Mouse (Mus musculus) midbrain, postnatal 0 days (tissue): ENCODE results near the gene Slc27a3. TPM values are rescaled to one million over a fixed set of nuclear protein-coding genes. Genes with fewer than 3 reads are reported as not detected.
A peak's percentile ranks its signal among the peaks of the same experiment; 100 is the strongest.

Experiments used
- ATAC-seq: fragments of 200-750 bp; cut with Nextera tagmentation; 2 replicates; pipeline ENCODE4 v1.8.0; 2017; ENCODE audit warnings: moderate number of reproducible peaks, mild to moderate bottlenecking, moderate TSS enrichment, moderate library complexity; ENCODE audit not compliant: low FRiP score
- DNase-seq: peaks from one replicate; pipeline ENCODE4 v3.0.0-alpha.2; 2015; ENCODE audit warnings: low spot score
- H3K27ac ChIP-seq: fragments of 300-500 bp; sonication (generic); 2 replicates; pipeline ENCODE4 v1.5.1; 2014; ENCODE audit warnings: low read depth, mild to moderate bottlenecking, low read length, mixed read lengths
- H3K27me3 ChIP-seq: fragments of 300-500 bp; sonication (generic); 2 replicates; pipeline ENCODE4 v1.6.1; 2014; ENCODE audit warnings: low read length, control low read depth, mixed read lengths; ENCODE audit not compliant: insufficient read depth
- H3K36me3 ChIP-seq: fragments of 300-500 bp; sonication (generic); 2 replicates; pipeline ENCODE4 v1.6.1; 2014; ENCODE audit warnings: low read length, control low read depth, mixed read lengths; ENCODE audit not compliant: insufficient read depth
- H3K4me1 ChIP-seq: fragments of 300-500 bp; sonication (generic); 2 replicates; pipeline ENCODE4 v1.6.1; 2014; ENCODE audit warnings: mild to moderate bottlenecking, control low read depth, antibody characterized with exemption, low read length, mixed read lengths; ENCODE audit not compliant: insufficient read depth
- H3K4me2 ChIP-seq: fragments of 300-500 bp; sonication (generic); 2 replicates; pipeline ENCODE4 v1.6.1; 2014; ENCODE audit warnings: low read depth, mild to moderate bottlenecking, low read length, mixed read lengths; ENCODE audit not compliant: poor library complexity, severe bottlenecking
- H3K4me3 ChIP-seq: fragments of 300-500 bp; sonication (generic); 2 replicates; pipeline ENCODE4 v1.5.1; 2014; ENCODE audit warnings: low read depth, mild to moderate bottlenecking, low read length, moderate library complexity
- H3K9ac ChIP-seq: fragments of 300-500 bp; sonication (generic); replicated peaks from 2 replicates; pipeline ENCODE4 v1.6.1; 2014; ENCODE audit warnings: mild to moderate bottlenecking, low read length, moderate library complexity, mixed read lengths; ENCODE audit not compliant: poor library complexity, severe bottlenecking
- H3K9me3 ChIP-seq: fragments of 300-500 bp; sonication (generic); 2 replicates; pipeline ENCODE4 v1.6.1; 2016; ENCODE audit warnings: low read length, control low read depth
- CTCF ChIP-seq: IDR thresholded peaks from 2 replicates; pipeline ENCODE4 v1.5.1; 2016; ENCODE audit warnings: antibody characterized with exemption, mild to moderate bottlenecking
- WGBS: fragments of 180-500 bp; shearing (Covaris S2); extraction: QIAGEN DNeasy Blood & Tissue Kit; methylation state at CpG from one replicate; pipeline ENCODE4 v1.1.7; 2014; 5-methylcytosine and 5-hydroxymethylcytosine counted together
- polyA plus RNA-seq: library from polyadenylated mRNA; unstranded; fragments of >200 nt; fragmentation: Nextera tagmentation; extraction: Ambion mirVana; gene quantifications from 2 replicates; pipeline ENCODE4 v1.2.1, GENCODE M21; 2015
- total RNA-seq: library from RNA; depleted of rRNA; stranded (reverse); fragments of >200 nt; gene quantifications from 2 replicates; pipeline ENCODE4 v1.2.3, GENCODE M21; 2014

The Slc27a3 gene
- total and polyA plus RNA-seq, 2 experiments from 2014 or later = 30.8 to 64.8 TPM

DNA sequence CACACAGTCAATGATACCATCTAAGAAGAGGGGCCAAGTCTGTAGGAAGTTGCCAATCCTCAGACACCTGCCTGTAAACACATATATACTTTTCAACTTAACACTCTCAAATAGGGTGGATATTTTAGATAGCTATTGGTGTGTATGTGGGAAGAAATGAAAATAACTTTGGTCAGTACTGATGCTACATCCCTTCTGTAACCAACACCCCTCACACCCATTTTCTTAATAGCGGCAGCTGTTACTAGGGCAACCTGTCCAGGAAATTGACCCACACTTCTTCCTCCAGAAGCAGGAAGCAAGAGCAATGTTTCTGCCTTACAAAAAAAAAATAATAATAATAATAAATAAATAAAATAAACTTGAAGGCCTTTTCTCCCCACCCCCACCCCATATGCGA is 42.6 kb upstream of the Slc27a3 start:
- DNase-seq (no peak), ATAC-seq (no peak)
- peak overlapping the region; percentile 88 for H3K9ac ChIP-seq
- no peak overlapping the region for H3K27ac ChIP-seq
- peak overlapping the region; percentile 82 for H3K4me3 ChIP-seq
- TF ChIP-seq CTCF = no peak
- peaks cover 12% of the 10 kb centered on the region; the same call in 1 of the 2 replicates for H3K4me1 ChIP-seq
- 12% methylated on average over 2 of the region's 2 CpGs for WGBS
- no peaks in the 10 kb centered on the region for H3K36me3 ChIP-seq
- H3K9me3 ChIP-seq = no peaks in the 10 kb centered on the region
- H3K27me3 ChIP-seq = no peaks in the 10 kb centered on the region
- H3K4me2 ChIP-seq = peak overlapping the region; percentile 98

- Histone ChIP-seq H3K36me3 (0 out of 2 replicates have a peak, but pooled peaks cover 3% of the 10 kb centered on the region), H3K9ac (no peak overlapping the region), H3K4me3 (no peak overlapping the region), H3K9me3 (no peaks in the 10 kb centered on the region), H3K4me2 (no peak overlapping the region), H3K4me1 (peaks cover 12% of the 10 kb centered on the region; the same call in 1 of the 2 replicates), H3K27ac (no peak overlapping the region), H3K27me3 (no peaks in the 10 kb centered on the region)
- DNase-seq (no peak), ATAC-seq (no peak)
- 89% methylated on average over 3 of the region's 3 CpGs for WGBS
- no peak for TF ChIP-seq CTCF
These were observed 39.8 kb upstream of the Slc27a3 start for GRCm38 (mm10) chr3:90429576-90429975.

GRCm38 (mm10) chr3:90428186-90428585 is 38.4 kb upstream of the Slc27a3 start:
- 85% methylated on average over 6 of the region's 6 CpGs for WGBS
- DNase-seq (no peak), ATAC-seq (no peak)
- Histone ChIP-seq H3K9ac (no peak overlapping the region), H3K4me1 (peaks cover 8% of the 10 kb centered on the region; the same call in 1 of the 2 replicates), H3K36me3 (peaks cover 10% of the 10 kb centered on the region), H3K27ac (no peak overlapping the region), H3K4me3 (no peak overlapping the region), H3K4me2 (no peak overlapping the region), H3K27me3 (no peaks in the 10 kb centered on the region), H3K9me3 (no peaks in the 10 kb centered on the region)
- no peak for TF ChIP-seq CTCF

GRCm38 (mm10) chr3:90427574-90427973 is 37.8 kb upstream of the Slc27a3 start:
- H3K36me3 ChIP-seq = peaks cover 16% of the 10 kb centered on the region
- DNase-seq = no peak
- no peak overlapping the region for H3K4me3 ChIP-seq
- H3K9ac ChIP-seq = no peak overlapping the region
- H3K4me1 ChIP-seq = peaks cover 8% of the 10 kb centered on the region; the same call in 1 of the 2 replicates
- no peak for ATAC-seq
- no peak for TF ChIP-seq CTCF
- H3K4me2 ChIP-seq = no peak overlapping the region
- no peak overlapping the region for H3K27ac ChIP-seq
- H3K9me3 ChIP-seq = no peaks in the 10 kb centered on the region
- no peaks in the 10 kb centered on the region for H3K27me3 ChIP-seq
- 55% methylated on average over 1 of the region's 1 CpGs for WGBS

- Histone ChIP-seq H3K36me3 (peaks cover 22% of the 10 kb centered on the region), H3K27me3 (no peaks in the 10 kb centered on the region), H3K9me3 (no peaks in the 10 kb centered on the region), H3K4me1 (no peaks in the 10 kb centered on the region), H3K27ac (no peak overlapping the region), H3K9ac (no peak overlapping the region), H3K4me2 (no peak overlapping the region), H3K4me3 (no peak overlapping the region)
- WGBS = 94% methylated on average over 2 of the region's 2 CpGs
- no peak for TF ChIP-seq CTCF
- ATAC-seq = no peak
- no peak for DNase-seq
These were observed 35.8 kb upstream of the Slc27a3 start for GRCm38 (mm10) chr3:90425499-90425898.

GRCm38 (mm10) chr3:90423549-90423948 is 33.8 kb upstream of the Slc27a3 start:
- no peak for TF ChIP-seq CTCF
- no peak for DNase-seq
- Histone ChIP-seq H3K4me2 (no peak overlapping the region), H3K4me3 (no peak overlapping the region), H3K27ac (no peak overlapping the region), H3K36me3 (peaks cover 33% of the 10 kb centered on the region), H3K9me3 (no peaks in the 10 kb centered on the region), H3K9ac (no peak overlapping the region), H3K27me3 (no peaks in the 10 kb centered on the region), H3K4me1 (no peaks in the 10 kb centered on the region)
- ATAC-seq = no peak
